Mouse (Mus musculus) CH12.LX (cell line): ENCODE results near the gene Hip1.

Source experiments
- BHLHE40 ChIP-seq: IDR thresholded peaks from 2 replicates; pipeline ENCODE4 v1.6.1; 2011; ENCODE audit warnings: mild to moderate bottlenecking, low read depth, low read length, improper control_type of control experiment
- CHD2 ChIP-seq: IDR thresholded peaks from 2 replicates; pipeline ENCODE4 v1.6.1; 2011; ENCODE audit warnings: low read length, improper control_type of control experiment
- CTCF ChIP-seq, 2 experiments: IDR thresholded peaks in 1 of 2; conservative IDR thresholded peaks in 1 of 2; 2 replicates each; pipeline ENCODE4 v1.5.1; 2011 to 2012; ENCODE audit warnings: low read depth in 2 of 2, low read length in 2 of 2, improper control_type of control experiment in 1 of 2, inconsistent platforms in 1 of 2, mild to moderate bottlenecking in 1 of 2, moderate library complexity in 1 of 2
- ELF1 ChIP-seq: IDR thresholded peaks from 2 replicates; pipeline ENCODE4 v1.6.1; 2014; ENCODE audit warnings: low read depth, mild to moderate bottlenecking, inconsistent platforms, low read length, improper control_type of control experiment
- MXI1 ChIP-seq: IDR thresholded peaks from 2 replicates; pipeline ENCODE4 v1.6.1; 2011; ENCODE audit warnings: mild to moderate bottlenecking, low read depth, low read length, improper control_type of control experiment
- POLR2A ChIP-seq: IDR thresholded peaks from 2 replicates; pipeline ENCODE4 v1.6.1; 2011; ENCODE audit warnings: low read depth, mild to moderate bottlenecking, improper control_type of control experiment, low read length
- TBP ChIP-seq: conservative IDR thresholded peaks from 2 replicates; pipeline ENCODE4 v1.6.1; 2011; ENCODE audit warnings: low read depth, low read length, improper control_type of control experiment
- USF1 ChIP-seq: IDR thresholded peaks from 2 replicates; pipeline ENCODE4 v1.6.1; 2014; ENCODE audit warnings: low read depth, mild to moderate bottlenecking, inconsistent platforms, low read length, improper control_type of control experiment

DNA sequence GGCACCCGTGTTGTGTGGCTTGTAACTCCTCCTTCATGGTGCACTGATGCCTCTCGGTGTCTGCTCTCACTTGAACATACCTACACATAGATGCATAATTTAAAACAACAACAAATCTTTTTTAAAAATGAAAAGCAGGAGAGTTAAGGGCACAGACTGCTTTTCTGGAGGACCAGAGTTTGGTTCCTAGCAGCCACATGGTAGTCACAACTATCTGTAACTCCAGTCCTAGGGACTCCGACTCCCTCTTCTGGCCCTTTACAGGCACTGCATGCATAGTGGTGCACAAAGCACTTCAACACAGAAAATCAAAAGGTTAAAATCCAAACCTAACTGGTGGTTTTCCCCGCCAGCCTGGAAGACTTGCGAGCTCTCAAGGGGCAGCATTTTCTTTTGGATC, 171.3 kb downstream of the Hip1 start:
- TF ChIP-seq TBP (no peak), CHD2 (no peak), BHLHE40 (no peak), ELF1 (no peak), MXI1 (no peak), CTCF (conservative IDR thresholded peaks at IDR 0.05 in 1 of 2, IDR thresholded peaks at IDR 0.05 in 1 of 2; ENCODE audit: low read depth in 2 of 2, low read length in 2 of 2) (peak; percentile 9 to 21; a peak in 1 of 4 replicates), POLR2A (no peak), USF1 (no peak)
